ENCODE assay signal across 8 mouse cellular contexts in genomic region chr12:36157638-36158308, GRCm38 (mm10). TPM values are rescaled to one million over a fixed set of nuclear protein-coding genes. Genes with fewer than 3 reads are reported as not detected.
DNase-seq lines count a peak whose midpoint lies in the region; ATAC-seq and TF ChIP-seq lines count a peak whose summit lies in the region.

Bzw2 (minus strand) TSS chr12:36158080.

- intact Hi-C loops in heart, adult 2 months (cut with DNase I), result loop anchor here (2.0 to 5.0 kb wide), 4 partner anchors 21 to 225 kb away; partner anchors contain the start of genes D630036H23Rik, Ispd and Tspan13

- DNase-seq in A20 (ENCODE audit: low read depth, low spot score), result peak; percentile 85
- DNase-seq in embryonic facial prominence, embryonic 14.5 days (ENCODE audit: low spot score), result peak; percentile 91
- peak; percentile 80 to 85 for DNase-seq in heart, adult 2 months
- peak; percentile 77 for DNase-seq in kidney, adult 8-10 months
- peak; percentile 45 to 64 for DNase-seq in spleen, adult 2 months (ENCODE audit: low read depth in 1 of 2, low spot score in 2 of 2)

- peak within 1 kb of the TSS; percentile 84 for H3K4me3 ChIP-seq in bone marrow, adult 2 months (replicated peaks; ENCODE audit: control insufficient read depth, low read depth, low read length)
- peak within 1 kb of the TSS; percentile 80 for H3K4me3 ChIP-seq in embryonic facial prominence, embryonic 14.5 days (ENCODE audit: low read depth, low read length)
- peak within 1 kb of the TSS; percentile 90 for H3K4me3 ChIP-seq in heart, adult 2 months
- H3K4me3 ChIP-seq in limb, embryonic 13.5 days, result peak within 1 kb of the TSS; percentile 95
- peak within 1 kb of the TSS; percentile 73 for H3K4me3 ChIP-seq in midbrain, embryonic 15.5 days
- peak within 1 kb of the TSS; percentile 66 for H3K4me3 ChIP-seq in spleen, adult 2 months (ENCODE audit: extremely low read depth, insufficient read depth, insufficient read length)

- ATAC-seq in embryonic facial prominence, embryonic 14.5 days (ENCODE audit: low read depth), result peak; percentile 28
- peak; percentile 30 for ATAC-seq in limb, embryonic 13.5 days (ENCODE audit: low FRiP score, low read depth)
- ATAC-seq in midbrain, embryonic 15.5 days (replicated peaks), result peak; percentile 31

- H3K4me2 ChIP-seq in embryonic facial prominence, embryonic 14.5 days (ENCODE audit: low read depth, low read length), result peak within 1 kb of the TSS; percentile 60
- H3K4me2 ChIP-seq in limb, embryonic 13.5 days (replicated peaks), result peak within 1 kb of the TSS; percentile 73
- H3K4me2 ChIP-seq in midbrain, embryonic 15.5 days, result peak within 1 kb of the TSS; percentile 63

- no peaks in the 10 kb centered on the region; the same call in 1 of the 2 replicates for H3K36me3 ChIP-seq in embryonic facial prominence, embryonic 14.5 days (ENCODE audit: control insufficient read depth, insufficient read depth, low read length)
- H3K36me3 ChIP-seq in heart, adult 2 months (ENCODE audit: control insufficient read depth, insufficient read depth, low read length), result no peaks in the 10 kb centered on the region
- peaks cover 6% of the 10 kb centered on the region; the same call in 1 of the 2 replicates for H3K36me3 ChIP-seq in limb, embryonic 13.5 days
- 0 out of 2 replicates have a peak, but pooled peaks cover 2% of the 10 kb centered on the region for H3K36me3 ChIP-seq in midbrain, embryonic 15.5 days (replicated peaks)
- H3K36me3 ChIP-seq in spleen, adult 2 months (ENCODE audit: control insufficient read depth, insufficient read depth, low read length), result peaks cover 1% of the 10 kb centered on the region; the same call in 1 of the 2 replicates

- peak within 1 kb of the TSS; percentile 76 for H3K9ac ChIP-seq in embryonic facial prominence, embryonic 14.5 days (ENCODE audit: low read depth, low read length)
- peak within 1 kb of the TSS; percentile 76 for H3K9ac ChIP-seq in heart, adult 2 months (ENCODE audit: low read depth, low read length)
- H3K9ac ChIP-seq in limb, embryonic 13.5 days, result peak within 1 kb of the TSS; percentile 81
- H3K9ac ChIP-seq in midbrain, embryonic 15.5 days, result peak within 1 kb of the TSS; percentile 84

- peak within 1 kb of the TSS; percentile 57 for H3K27ac ChIP-seq in bone marrow, adult 2 months (ENCODE audit: control insufficient read depth, insufficient read depth, low read depth, low read length, poor library complexity)
- H3K27ac ChIP-seq in embryonic facial prominence, embryonic 14.5 days (replicated peaks; ENCODE audit: low read depth, low read length), result peak within 1 kb of the TSS; percentile 88
- H3K27ac ChIP-seq in heart, adult 2 months, result peak within 1 kb of the TSS; percentile 96
- peak within 1 kb of the TSS; percentile 94 for H3K27ac ChIP-seq in limb, embryonic 13.5 days
- H3K27ac ChIP-seq in midbrain, embryonic 15.5 days, result peak within 1 kb of the TSS; percentile 92
- H3K27ac ChIP-seq in spleen, adult 2 months (ENCODE audit: insufficient read depth, low read length), result peak within 1 kb of the TSS; percentile 79

- peak; percentile 34; the same call in 1 of the 2 replicates for TF ChIP-seq POLR2A in bone marrow, adult 2 months (IDR thresholded peaks at IDR 0.05; ENCODE audit: borderline replicate concordance, control insufficient read depth, low read depth, low read length)
- TF ChIP-seq POLR2A in heart, adult 2 months (IDR thresholded peaks at IDR 0.05; ENCODE audit: insufficient read depth, low read depth, low read length), result peak; percentile 49
- TF ChIP-seq POLR2A in spleen, adult 2 months (IDR thresholded peaks at IDR 0.05; ENCODE audit: low read depth, low read length), result no peak

- no peaks in the 10 kb centered on the region for H3K9me3 ChIP-seq in embryonic facial prominence, embryonic 14.5 days (ENCODE audit: control insufficient read depth, low read length)
- no peaks in the 10 kb centered on the region for H3K9me3 ChIP-seq in limb, embryonic 13.5 days
- H3K9me3 ChIP-seq in midbrain, embryonic 15.5 days, result no peaks in the 10 kb centered on the region

- no peaks in the 10 kb centered on the region for H3K27me3 ChIP-seq in embryonic facial prominence, embryonic 14.5 days (replicated peaks; ENCODE audit: control insufficient read depth, insufficient read depth, low read length)
- H3K27me3 ChIP-seq in heart, adult 2 months (ENCODE audit: control insufficient read depth, insufficient read depth, low read length), result no peaks in the 10 kb centered on the region
- H3K27me3 ChIP-seq in limb, embryonic 13.5 days, result no peaks in the 10 kb centered on the region
- H3K27me3 ChIP-seq in midbrain, embryonic 15.5 days (replicated peaks), result no peaks in the 10 kb centered on the region
- no peaks in the 10 kb centered on the region for H3K27me3 ChIP-seq in spleen, adult 2 months (ENCODE audit: control insufficient read depth, insufficient read depth, low read length)

- peaks cover 4% of the 10 kb centered on the region; the same call in 1 of the 2 replicates for H3K4me1 ChIP-seq in bone marrow, adult 2 months (ENCODE audit: control insufficient read depth, insufficient read depth, low read length)
- peaks cover 14% of the 10 kb centered on the region for H3K4me1 ChIP-seq in embryonic facial prominence, embryonic 14.5 days (ENCODE audit: control insufficient read depth, insufficient read depth, low read length)
- H3K4me1 ChIP-seq in heart, adult 2 months (ENCODE audit: control insufficient read depth, insufficient read depth, low read length), result peaks cover 11% of the 10 kb centered on the region
- peaks cover 30% of the 10 kb centered on the region for H3K4me1 ChIP-seq in limb, embryonic 13.5 days
- H3K4me1 ChIP-seq in midbrain, embryonic 15.5 days, result peaks cover 29% of the 10 kb centered on the region
- H3K4me1 ChIP-seq in spleen, adult 2 months (ENCODE audit: control insufficient read depth, insufficient read depth, insufficient read length), result peaks cover 11% of the 10 kb centered on the region; the same call in 1 of the 2 replicates

- H3K79me2 ChIP-seq in heart, adult 2 months (replicated peaks; ENCODE audit: control insufficient read depth, insufficient read depth, low read length), result peaks cover 4% of the 10 kb centered on the region

- 0 out of 2 replicates have a peak, but pooled peaks have one; percentile 15 for TF ChIP-seq EP300 in heart, adult 2 months (IDR thresholded peaks at IDR 0.05; ENCODE audit: insufficient read depth, low read depth, low read length)

- TF ChIP-seq CTCF in bone marrow, adult 2 months (IDR thresholded peaks at IDR 0.05; ENCODE audit: control insufficient read depth, insufficient read depth, low read length), result no peak
- no peak for TF ChIP-seq CTCF in heart, adult 2 months (IDR thresholded peaks at IDR 0.05)
- TF ChIP-seq CTCF in spleen, adult 2 months (IDR thresholded peaks at IDR 0.05; ENCODE audit: extremely low read depth, insufficient read depth, insufficient read length, insufficient replicate concordance), result no peak

- WGBS in bone marrow, adult 2 months, result under 1% methylated on average over 26 of the region's 26 CpGs
- 2% methylated on average over 26 of the region's 26 CpGs for WGBS in embryonic facial prominence, embryonic 14.5 days
- WGBS in heart, adult 2 months, result 2% methylated on average over 26 of the region's 26 CpGs
- 3% methylated on average over 26 of the region's 26 CpGs for WGBS in limb, embryonic 13.5 days
- 2% methylated on average over 26 of the region's 26 CpGs for WGBS in midbrain, embryonic 15.5 days
- under 1% methylated on average over 26 of the region's 26 CpGs for WGBS in spleen, adult 2 months

RNA-seq across cellular contexts. Expression of gene Bzw2, which starts in this region (rescaled TPM):
- polyA plus RNA-seq in bone marrow, adult 2 months (2011; ENCODE audit: insufficient read depth, insufficient read length, low replicate concordance, missing spikeins), result 25.9 and 26.6 TPM in 2 replicates
- 172 and 198 TPM in 2 replicates for polyA plus RNA-seq in embryonic facial prominence, embryonic 14.5 days (2014; fragmentation: Nextera tagmentation; extraction: Ambion mirVana)
- 100 to 1,000 TPM; 175 to 199 TPM for total RNA-seq in heart, adult 2 months (2021)
- polyA plus RNA-seq in heart, adult 2 months (2012; rRNA removed), result 67.3 and 128 TPM in 2 replicates
- 242 and 259 TPM in 2 replicates for polyA plus RNA-seq in limb, embryonic 13.5 days (2015; fragmentation: Nextera tagmentation; extraction: Ambion mirVana)
- polyA plus RNA-seq in midbrain, embryonic 15.5 days (2015; fragmentation: Nextera tagmentation; extraction: Ambion mirVana), result 373 and 395 TPM in 2 replicates
- polyA plus RNA-seq in spleen, adult 2 months (2012; rRNA removed), result 8.2 and 12.1 TPM in 2 replicates

Comparison
In these comparisons a context has a peak if more than half of its experiments do, and no peak if none do; other contexts are left out.
1. Peak in every context shown above with its lines: DNase-seq, ATAC-seq, H3K4me3 ChIP-seq and H3K27ac ChIP-seq.